Mouse (Mus musculus): ENCODE measurements around the gene Gm8265. TPM values are rescaled to one million over a fixed set of nuclear protein-coding genes. Genes with fewer than 3 reads are reported as not detected.
"Not testable (repeated sequence)": the region's sequence is repeated elsewhere in the genome, so short reads cannot be mapped to it uniquely, and the experiment has no call there.

Gm8265 gene
- not detected in 2 replicates for polyA plus RNA-seq (2012; rRNA removed)

DNA sequence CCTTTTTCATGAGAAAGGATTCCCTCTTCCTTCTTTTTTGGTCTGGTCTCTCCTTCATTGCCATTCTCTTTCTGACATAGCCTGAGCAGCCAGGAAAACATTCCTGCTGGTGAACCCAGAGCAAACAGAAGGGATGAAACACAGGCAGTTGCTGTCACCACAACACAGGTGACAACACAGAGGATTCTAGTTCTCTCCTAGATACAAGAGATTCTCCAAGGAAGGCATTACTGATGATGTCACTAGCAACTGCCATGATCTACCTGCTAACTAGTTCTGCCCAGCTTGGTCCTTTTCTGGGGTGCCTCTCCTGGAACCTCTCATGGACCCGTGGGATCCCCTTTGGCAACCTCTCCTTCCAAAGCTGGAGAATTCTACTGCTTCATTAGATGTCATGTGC lies at the start of gene Gm8265:
Gene Gm8265, minus strand, starts transcription at position 101 of the 400 bp plus-strand sequence.
- H3K27ac ChIP-seq (ENCODE audit: insufficient read depth, low read length); H3K4me1 ChIP-seq (ENCODE audit: control insufficient read depth, insufficient read depth, low read length); H3K4me3 ChIP-seq (ENCODE audit: insufficient read depth, low read length): not testable (repeated sequence)

Other genes with a start within 250 kb of the Gm8265 start
- 0.17 TPM in 1 of 2 replicates, not detected in the other for gene Gm3500, start 244.0 kb downstream of the Gm8265 start, polyA plus RNA-seq (2012; rRNA removed)
- 1.6 and 1.7 TPM in 2 replicates for gene Gm3194, start 177.6 kb downstream of the Gm8265 start, polyA plus RNA-seq (2012; rRNA removed)
- gene Gm8246, start 155.2 kb downstream of the Gm8265 start, polyA plus RNA-seq (2012; rRNA removed): 0.06 TPM in 1 of 2 replicates, not detected in the other
- gene Gm3187, start 148.8 kb downstream of the Gm8265 start, polyA plus RNA-seq (2012; rRNA removed): not detected in 2 replicates
- gene Gm3488, start 131.4 kb downstream of the Gm8265 start, polyA plus RNA-seq (2012; rRNA removed): 1.8 and 2.0 TPM in 2 replicates
- gene Gm3532, start 94.5 kb downstream of the Gm8265 start, polyA plus RNA-seq (2012; rRNA removed): not detected in 2 replicates
- gene Gm9603, start 54.4 kb upstream of the Gm8265 start, polyA plus RNA-seq (2012; rRNA removed): not detected in 2 replicates
- gene Gm3373, start 108.5 kb upstream of the Gm8265 start, polyA plus RNA-seq (2012; rRNA removed): 0.19 and 0.54 TPM in 2 replicates
- gene Gm3383, start 175.0 kb upstream of the Gm8265 start, polyA plus RNA-seq (2012; rRNA removed): 1.8 and 2.2 TPM in 2 replicates
- not detected in 2 replicates for gene Gm3424, start 197.3 kb upstream of the Gm8265 start, polyA plus RNA-seq (2012; rRNA removed)
- gene Gm8237, start 247.4 kb upstream of the Gm8265 start, polyA plus RNA-seq (2012; rRNA removed): 0.15 and 0.31 TPM in 2 replicates

All from cortical plate, adult 2 months (tissue).